Comparison of ENCODE assay signal across 23 mouse cellular contexts in the genomic region with DNA sequence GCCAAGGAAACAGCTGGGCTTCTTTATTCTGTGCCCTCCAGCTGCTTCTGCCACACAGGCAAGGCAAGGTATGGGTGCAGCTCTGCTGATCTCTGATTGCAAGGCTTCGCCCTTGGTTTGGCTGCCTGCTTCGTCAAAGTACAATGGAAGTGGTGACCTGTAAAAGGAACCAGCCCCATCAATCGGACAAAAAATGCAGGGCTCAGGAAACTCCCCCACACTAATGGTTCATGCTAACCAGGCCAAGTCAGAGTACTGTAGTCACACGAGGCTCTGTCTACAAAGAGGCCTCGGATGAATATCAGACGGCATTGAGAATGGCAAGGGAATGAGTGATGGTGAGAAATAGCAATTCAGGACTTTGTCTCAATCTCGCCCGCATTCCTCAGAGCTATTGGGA.
DNase-seq lines count a peak whose midpoint lies in the region; ATAC-seq and TF ChIP-seq lines count a peak whose summit lies in the region.
"Had no signal": no experiment of that assay in that cellular context is flagged by ENCODE, and none has a peak within 500 bp of the region (broad histone marks: within the 10 kb centered on the region; RNA-seq: fewer than 3 reads in every experiment).

No protein-coding gene starts in this region.

- no peaks in the 10 kb centered on the region for H3K27me3 ChIP-seq in kidney, postnatal 0 days (ENCODE audit: insufficient read depth, low read length)
- H3K27me3 ChIP-seq: embryonic facial prominence, embryonic 13.5 days; embryonic facial prominence, embryonic 15.5 days; forebrain, embryonic 12.5 days; Patski had no signal

- no peaks in the 10 kb centered on the region for H3K9me3 ChIP-seq in kidney, postnatal 0 days (replicated peaks; ENCODE audit: low read length)
- H3K9me3 ChIP-seq: embryonic facial prominence, embryonic 13.5 days; embryonic facial prominence, embryonic 15.5 days; forebrain, embryonic 10.5 days; forebrain, embryonic 12.5 days had no signal

- H3K9ac ChIP-seq in kidney, postnatal 0 days (ENCODE audit: low read depth, low read length) = no peak overlapping the region
- H3K9ac ChIP-seq: embryonic facial prominence, embryonic 13.5 days; embryonic facial prominence, embryonic 15.5 days; forebrain, embryonic 12.5 days had no signal

- H3K4me1 ChIP-seq in kidney, postnatal 0 days (replicated peaks; ENCODE audit: insufficient read depth, low read length) = no peaks in the 10 kb centered on the region
- H3K4me1 ChIP-seq: embryonic facial prominence, embryonic 13.5 days; embryonic facial prominence, embryonic 15.5 days had no signal

- 52% methylated on average over 8 of the region's 8 CpGs for WGBS in kidney, postnatal 0 days

- no peak for ATAC-seq in kidney, postnatal 0 days (replicated peaks; ENCODE audit: low FRiP score, low read depth)
- ATAC-seq: forebrain, embryonic 14.5 days; forebrain, embryonic 16.5 days; Patski had no signal

- no peak for TF ChIP-seq CTCF in kidney, postnatal 0 days (IDR thresholded peaks at IDR 0.05; ENCODE audit: low read depth)

- H3K4me3 ChIP-seq in kidney, postnatal 0 days (replicated peaks; ENCODE audit: low read depth, low read length) = no peak overlapping the region
- H3K4me3 ChIP-seq: embryonic facial prominence, embryonic 13.5 days; embryonic facial prominence, embryonic 15.5 days; erythroblast, embryonic 14.5 days; forebrain, embryonic 10.5 days; forebrain, embryonic 12.5 days had no signal

- DNase-seq in kidney, postnatal 0 days (ENCODE audit: low spot score) = peak; percentile 15
- DNase-seq in kidney, postnatal 25 days = no peak
- peak; percentile 5 for DNase-seq in ZHBTc4 (ENCODE audit: low read depth, low spot score)
- peak; percentile 55 for DNase-seq in retina, postnatal 1 day
- no peak for DNase-seq in thymus, postnatal 36 days
- DNase-seq in cerebellum, postnatal 14 days = no peak
- DNase-seq: adrenal gland, adult 2 months; adrenal gland, postnatal 14 days; adrenal gland, postnatal 36 days; cerebellum, adult 11-12 months; cerebellum, adult 2 months; cerebellum, adult 9-10 months; cerebellum, postnatal 10 days; cerebellum, postnatal 36 days; embryo, embryonic 11 days had no signal

- no peaks in the 10 kb centered on the region for H3K36me3 ChIP-seq in kidney, postnatal 0 days (ENCODE audit: insufficient read depth, low read length)
- H3K36me3 ChIP-seq: embryonic facial prominence, embryonic 13.5 days; embryonic facial prominence, embryonic 15.5 days; forebrain, embryonic 10.5 days; forebrain, embryonic 12.5 days had no signal

- no peak overlapping the region for H3K4me2 ChIP-seq in kidney, postnatal 0 days (ENCODE audit: low read length)
- H3K4me2 ChIP-seq: embryonic facial prominence, embryonic 13.5 days; embryonic facial prominence, embryonic 15.5 days; forebrain, embryonic 12.5 days had no signal

- no peak overlapping the region for H3K27ac ChIP-seq in kidney, postnatal 0 days
- H3K27ac ChIP-seq: embryonic facial prominence, embryonic 13.5 days; embryonic facial prominence, embryonic 15.5 days; forebrain, embryonic 10.5 days; forebrain, embryonic 12.5 days had no signal

Comparison
In these comparisons a context has a peak if more than half of its experiments do, and no peak if none do; other contexts are left out.
1. DNase-seq: peak in kidney, postnatal 0 days (single experiment), ZHBTc4 (single experiment) and retina, postnatal 1 day (single experiment); none in kidney, postnatal 25 days (0 of 2), thymus, postnatal 36 days (0 of 2) and cerebellum, postnatal 14 days (0 of 2).